Mouse (Mus musculus): ENCODE data around the gene Olfr524. TPM values are rescaled to one million over a fixed set of nuclear protein-coding genes. Genes with fewer than 3 reads are reported as not detected.

Olfr524 gene
- polyA plus RNA-seq, 1 experiment from 2014 or later, result not detected

Other genes starting within 250 kb of the Olfr524 start
- gene 6430531B16Rik, start 227.2 kb downstream of the Olfr524 start, polyA plus RNA-seq (2015; fragmentation: Nextera tagmentation; extraction: Ambion mirVana), result 0.50 and 1.2 TPM in 2 replicates
- gene Adam8, start 213.4 kb downstream of the Olfr524 start, polyA plus RNA-seq (2015; fragmentation: Nextera tagmentation; extraction: Ambion mirVana), result 3.9 and 4.3 TPM in 2 replicates
- gene Zfp511, start 169.6 kb downstream of the Olfr524 start, polyA plus RNA-seq (2015; fragmentation: Nextera tagmentation; extraction: Ambion mirVana), result 52.2 and 53.7 TPM in 2 replicates
- gene Tubgcp2, start 169.3 kb downstream of the Olfr524 start, polyA plus RNA-seq (2015; fragmentation: Nextera tagmentation; extraction: Ambion mirVana), result 69.6 and 74.7 TPM in 2 replicates
- gene Msx3, start 156.9 kb downstream of the Olfr524 start, polyA plus RNA-seq (2015; fragmentation: Nextera tagmentation; extraction: Ambion mirVana), result 1.2 and 2.0 TPM in 2 replicates
- gene Caly, start 123.4 kb downstream of the Olfr524 start, polyA plus RNA-seq (2015; fragmentation: Nextera tagmentation; extraction: Ambion mirVana), result 46.4 and 58.4 TPM in 2 replicates
- gene Prap1, start 112.6 kb downstream of the Olfr524 start, polyA plus RNA-seq (2015; fragmentation: Nextera tagmentation; extraction: Ambion mirVana), result not detected in 2 replicates
- 19.3 and 19.6 TPM in 2 replicates for gene Fuom, start 103.5 kb downstream of the Olfr524 start, polyA plus RNA-seq (2015; fragmentation: Nextera tagmentation; extraction: Ambion mirVana)
- 7.5 and 9.7 TPM in 2 replicates for gene Paox, start 90.2 kb downstream of the Olfr524 start, polyA plus RNA-seq (2015; fragmentation: Nextera tagmentation; extraction: Ambion mirVana)
- 126 and 128 TPM in 2 replicates for gene Echs1, start 89.5 kb downstream of the Olfr524 start, polyA plus RNA-seq (2015; fragmentation: Nextera tagmentation; extraction: Ambion mirVana)
- 35.3 and 38.7 TPM in 2 replicates for gene Mtg1, start 68.4 kb downstream of the Olfr524 start, polyA plus RNA-seq (2015; fragmentation: Nextera tagmentation; extraction: Ambion mirVana)
- gene Sprn, start 51.1 kb downstream of the Olfr524 start, polyA plus RNA-seq (2015; fragmentation: Nextera tagmentation; extraction: Ambion mirVana), result 3.3 and 5.3 TPM in 2 replicates
- not detected in 2 replicates for gene Olfr522, start 41.2 kb downstream of the Olfr524 start, polyA plus RNA-seq (2015; fragmentation: Nextera tagmentation; extraction: Ambion mirVana)
- gene Olfr523, start 32.7 kb downstream of the Olfr524 start, polyA plus RNA-seq (2015; fragmentation: Nextera tagmentation; extraction: Ambion mirVana), result not detected in 2 replicates
- gene Cd163l1, start 12.3 kb upstream of the Olfr524 start, polyA plus RNA-seq (2015; fragmentation: Nextera tagmentation; extraction: Ambion mirVana), result not detected in 2 replicates
- gene 5830411N06Rik, start 41.3 kb upstream of the Olfr524 start, polyA plus RNA-seq (2015; fragmentation: Nextera tagmentation; extraction: Ambion mirVana), result not detected in 2 replicates
- not detected in 2 replicates for gene Olfr525, start 114.9 kb upstream of the Olfr524 start, polyA plus RNA-seq (2015; fragmentation: Nextera tagmentation; extraction: Ambion mirVana)
- gene Olfr527, start 128.1 kb upstream of the Olfr524 start, polyA plus RNA-seq (2015; fragmentation: Nextera tagmentation; extraction: Ambion mirVana), result not detected in 2 replicates
- not detected in 2 replicates for gene Olfr60, start 155.7 kb upstream of the Olfr524 start, polyA plus RNA-seq (2015; fragmentation: Nextera tagmentation; extraction: Ambion mirVana)
- gene Olfr530, start 170.4 kb upstream of the Olfr524 start, polyA plus RNA-seq (2015; fragmentation: Nextera tagmentation; extraction: Ambion mirVana), result not detected in 2 replicates
- not detected in 2 replicates for gene Olfr531, start 197.0 kb upstream of the Olfr524 start, polyA plus RNA-seq (2015; fragmentation: Nextera tagmentation; extraction: Ambion mirVana)
- not detected in 2 replicates for gene Olfr532, start 215.7 kb upstream of the Olfr524 start, polyA plus RNA-seq (2015; fragmentation: Nextera tagmentation; extraction: Ambion mirVana)